8 mouse cellular contexts compared by ENCODE assay signal in genomic region chr17:47792098-47792863, GRCm38 (mm10). TPM values are rescaled to one million over a fixed set of nuclear protein-coding genes. Genes with fewer than 3 reads are reported as not detected.
DNase-seq lines count a peak whose midpoint lies in the region; ATAC-seq and TF ChIP-seq lines count a peak whose summit lies in the region.

No protein-coding gene starts in this region.

- no peaks in the 10 kb centered on the region for H3K36me3 ChIP-seq in intestine, embryonic 14.5 days (ENCODE audit: control insufficient read depth, insufficient read depth, low read length)
- peaks cover 5% of the 10 kb centered on the region; the same call in 1 of the 2 replicates for H3K36me3 ChIP-seq in limb, embryonic 15.5 days
- no peaks in the 10 kb centered on the region for H3K36me3 ChIP-seq in myocyte (ENCODE audit: control insufficient read depth, insufficient read depth)
- H3K36me3 ChIP-seq in splenic B cell, adult 2 months (ENCODE audit: control insufficient read depth, insufficient read depth, low read length, poor library complexity, severe bottlenecking) = peaks cover 14% of the 10 kb centered on the region

- H3K9me3 ChIP-seq in intestine, embryonic 14.5 days (ENCODE audit: control insufficient read depth, low read length) = no peaks in the 10 kb centered on the region
- no peaks in the 10 kb centered on the region for H3K9me3 ChIP-seq in limb, embryonic 15.5 days

- 20% methylated on average over 15 of the region's 15 CpGs for WGBS in intestine, embryonic 14.5 days
- 24% methylated on average over 15 of the region's 15 CpGs for WGBS in limb, embryonic 15.5 days

- H3K4me1 ChIP-seq in intestine, embryonic 14.5 days (replicated peaks; ENCODE audit: control insufficient read depth, insufficient read depth, low read length) = peaks cover 18% of the 10 kb centered on the region
- peaks cover 42% of the 10 kb centered on the region for H3K4me1 ChIP-seq in limb, embryonic 15.5 days

- no peaks in the 10 kb centered on the region for H3K79me2 ChIP-seq in myocyte (ENCODE audit: control insufficient read depth, insufficient read depth)

- peak; percentile 64 for DNase-seq in layer of hippocampus, adult 11-12 months (ENCODE audit: low spot score)
- no peak for DNase-seq in layer of hippocampus, adult 9-10 months (ENCODE audit: low spot score)
- DNase-seq in cerebellum, postnatal 14 days = peak; percentile 45 to 73
- DNase-seq in gastrocnemius, adult 2 months = peak; percentile 82
- peak; percentile 88 for DNase-seq in intestine, embryonic 14.5 days (ENCODE audit: low spot score)
- peak; percentile 78 for DNase-seq in splenic B cell, adult 2 months (ENCODE audit: low read depth, low spot score)

- ATAC-seq in intestine, embryonic 14.5 days (replicated peaks; ENCODE audit: low FRiP score, low TSS enrichment, low read depth) = peak; percentile 54
- ATAC-seq in limb, embryonic 15.5 days (ENCODE audit: insufficient number of reproducible peaks, low FRiP score, low TSS enrichment, low read depth) = 0 out of 2 replicates have a peak, but pooled peaks have one; percentile 26

- no peak overlapping the region for H3K9ac ChIP-seq in intestine, embryonic 14.5 days (ENCODE audit: low read length)
- H3K9ac ChIP-seq in limb, embryonic 15.5 days = no peak overlapping the region

- H3K4me3 ChIP-seq in gastrocnemius, adult 2 months = no peak overlapping the region
- no peak overlapping the region for H3K4me3 ChIP-seq in intestine, embryonic 14.5 days (ENCODE audit: low read depth, low read length)
- no peak overlapping the region for H3K4me3 ChIP-seq in limb, embryonic 15.5 days
- H3K4me3 ChIP-seq in myocyte = no peak overlapping the region

- intact Hi-C loops in gastrocnemius, adult 2 months (cut with DNase I) = loop anchor here (2.0 to 5.0 kb wide), 2 partner anchors 255 to 309 kb away; no protein-coding TSS in a partner anchor

- TF ChIP-seq CTCF in gastrocnemius, adult 2 months (IDR thresholded peaks at IDR 0.05) = peak; percentile 90

- H3ac ChIP-seq in myocyte (ENCODE audit: control insufficient read depth, insufficient read length) = no peak overlapping the region

- H3K27me3 ChIP-seq in intestine, embryonic 14.5 days (replicated peaks; ENCODE audit: control insufficient read depth, insufficient read depth, low read length) = no peaks in the 10 kb centered on the region
- no peaks in the 10 kb centered on the region for H3K27me3 ChIP-seq in limb, embryonic 15.5 days
- H3K27me3 ChIP-seq in myocyte (ENCODE audit: control insufficient read depth, insufficient read depth, insufficient read length) = no peaks in the 10 kb centered on the region
- H3K27me3 ChIP-seq in splenic B cell, adult 2 months (ENCODE audit: control insufficient read depth, insufficient read depth, low read length, poor library complexity, severe bottlenecking) = no peaks in the 10 kb centered on the region

- no peak overlapping the region for H3K4me2 ChIP-seq in intestine, embryonic 14.5 days (ENCODE audit: low read length)
- no peak overlapping the region for H3K4me2 ChIP-seq in limb, embryonic 15.5 days
- H3K4me2 ChIP-seq in myocyte (ENCODE audit: low read depth) = no peak overlapping the region

- TF ChIP-seq POLR2A in myocyte (IDR thresholded peaks at IDR 0.05; ENCODE audit: insufficient read length, low read depth) = no peak

- peak overlapping the region; percentile 46 for H3K27ac ChIP-seq in gastrocnemius, adult 2 months
- H3K27ac ChIP-seq in intestine, embryonic 14.5 days (ENCODE audit: low read depth) = no peak overlapping the region
- no peak overlapping the region for H3K27ac ChIP-seq in limb, embryonic 15.5 days

TF ChIP-seq in myocyte, 11 proteins besides CTCF, POLR2A, EP300 and RAD21:
- TF ChIP-seq E2F4 (IDR thresholded peaks at IDR 0.05; ENCODE audit: insufficient read depth) (no peak), SRF (IDR thresholded peaks at IDR 0.05; ENCODE audit: control insufficient read depth, insufficient read length, low read depth) (no peak), TCF3 (IDR thresholded peaks at IDR 0.05; ENCODE audit: insufficient read length, low read depth) (no peak), MYOG (IDR thresholded peaks at IDR 0.05; ENCODE audit: control insufficient read depth in 1 of 3, insufficient read depth in 1 of 3, insufficient read length in 2 of 3, low read depth in 2 of 3) (peak in 1 of 3 experiments; percentile 41), MYOD1 (IDR thresholded peaks at IDR 0.05; ENCODE audit: control insufficient read depth in 1 of 3, insufficient read length in 2 of 3, low read depth in 2 of 3) (peak in 2 of 3 experiments; percentile 22 to 24)

RNA-seq across cellular contexts. Expression of gene Mdfi, which starts 42.2 kb away (rescaled TPM):
- under 1 TPM; 0.31 to 0.42 TPM for total RNA-seq in gastrocnemius, adult 2 months (2021)
- polyA plus RNA-seq in intestine, embryonic 14.5 days (2014; fragmentation: Nextera tagmentation; extraction: Ambion mirVana) = 31.7 and 34.1 TPM in 2 replicates
- 17.5 and 18.2 TPM in 2 replicates for polyA plus RNA-seq in limb, embryonic 15.5 days (2015; fragmentation: Nextera tagmentation; extraction: Ambion mirVana)
- polyA plus RNA-seq in myocyte (2012; fragmentation: generic; extraction: Trizol) = 1.1 TPM

RNA-seq across cellular contexts. Expression of gene Tfeb, which starts 55.5 kb away (rescaled TPM):
- total RNA-seq in gastrocnemius, adult 2 months (2021) = 10 to 100 TPM; 85.3 to 93.9 TPM
- 9.3 and 13.6 TPM in 2 replicates for polyA plus RNA-seq in intestine, embryonic 14.5 days (2014; fragmentation: Nextera tagmentation; extraction: Ambion mirVana)
- polyA plus RNA-seq in limb, embryonic 15.5 days (2015; fragmentation: Nextera tagmentation; extraction: Ambion mirVana) = 13.0 and 14.1 TPM in 2 replicates
- polyA plus RNA-seq in myocyte (2012; fragmentation: generic; extraction: Trizol) = 16.5 TPM
